Mouse (Mus musculus): Measurements from ENCODE around the gene Stfa2.
"Not testable (repeated sequence)": the region's sequence is repeated elsewhere in the genome, so short reads cannot be mapped to it uniquely, and the experiment has no call there.

Gene Stfa2

DNA sequence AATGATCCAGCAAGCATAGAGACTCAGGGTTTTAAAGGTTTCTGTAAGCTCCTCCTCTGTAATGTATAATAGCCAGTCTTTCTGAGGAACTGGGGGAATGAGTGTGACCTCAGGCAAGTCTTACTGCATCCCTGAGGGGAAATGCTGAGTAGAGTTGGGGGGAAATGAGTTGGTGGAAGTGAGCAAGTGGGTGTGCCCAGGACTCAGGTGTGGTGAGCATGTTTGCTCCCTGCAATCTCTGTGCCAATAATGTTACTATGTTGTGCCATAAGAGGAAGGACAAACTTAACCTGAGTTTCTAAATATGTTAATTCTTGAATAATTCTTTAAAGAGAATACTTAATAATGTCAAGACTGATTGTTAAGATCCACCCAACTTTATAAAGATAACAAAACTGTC is at the start of gene Stfa2:
TSS of gene Stfa2 (minus strand) at position 101 of the 400 bp plus-strand sequence.
- no peak for DNase-seq (ENCODE audit: extremely low read depth, low read depth, low spot score)

DNA sequence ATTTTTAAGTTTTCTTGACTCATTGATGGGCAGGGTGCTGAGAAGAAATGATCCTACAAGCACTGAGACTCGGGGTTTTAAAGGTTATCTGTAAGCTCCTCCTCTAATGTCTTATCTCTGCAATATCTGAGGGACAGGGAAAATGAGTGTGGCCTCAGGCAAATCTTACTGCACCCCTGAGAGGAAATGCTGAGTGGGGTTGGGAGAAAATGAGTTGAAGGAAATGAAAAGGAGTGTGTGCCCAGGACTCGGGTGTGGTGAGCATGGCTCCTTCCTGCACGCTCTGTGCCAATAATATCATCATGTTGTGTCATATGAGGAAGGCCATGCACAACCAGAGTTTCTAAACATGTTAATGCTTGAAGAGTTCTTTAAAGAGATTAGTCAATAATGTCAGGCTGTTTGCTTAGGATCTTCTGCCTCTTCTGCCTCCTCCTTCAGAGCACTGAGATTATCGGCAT is 47.1 kb upstream of the Stfa2 start, which contains the start of gene Stfa3:
TSS of gene Stfa3 (minus strand) at position 51 of the 461 bp plus-strand sequence.
- no peak for DNase-seq (ENCODE audit: extremely low read depth, low read depth, low spot score)

GRCm38 (mm10) chr16:36420979-36421378 is 12.7 kb upstream of the Stfa2 start:
- DNase-seq (ENCODE audit: extremely low read depth, low read depth, low spot score), result not testable (repeated sequence)

DNA sequence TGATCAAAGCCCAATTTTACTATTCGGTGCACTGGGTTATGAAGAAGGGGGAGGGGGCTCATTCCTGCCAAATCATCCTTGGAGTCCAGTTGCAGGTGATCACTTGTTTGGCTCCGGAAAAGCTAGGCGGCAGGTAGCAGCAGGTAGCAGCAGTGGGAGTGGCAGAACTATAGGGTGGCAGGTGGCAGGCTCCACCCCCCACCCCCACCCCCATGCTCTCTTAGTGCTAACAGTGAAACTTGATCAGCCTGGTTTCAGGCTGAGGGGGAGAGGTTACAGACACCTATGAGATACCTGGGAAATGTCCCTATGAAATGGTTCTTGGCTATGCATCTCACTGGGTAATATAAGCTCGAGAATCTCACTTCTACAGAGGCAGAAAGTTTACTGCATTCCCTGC is 19.2 kb downstream of the Stfa2 start:
- DNase-seq (ENCODE audit: extremely low read depth, low read depth, low spot score), result no peak

DNA sequence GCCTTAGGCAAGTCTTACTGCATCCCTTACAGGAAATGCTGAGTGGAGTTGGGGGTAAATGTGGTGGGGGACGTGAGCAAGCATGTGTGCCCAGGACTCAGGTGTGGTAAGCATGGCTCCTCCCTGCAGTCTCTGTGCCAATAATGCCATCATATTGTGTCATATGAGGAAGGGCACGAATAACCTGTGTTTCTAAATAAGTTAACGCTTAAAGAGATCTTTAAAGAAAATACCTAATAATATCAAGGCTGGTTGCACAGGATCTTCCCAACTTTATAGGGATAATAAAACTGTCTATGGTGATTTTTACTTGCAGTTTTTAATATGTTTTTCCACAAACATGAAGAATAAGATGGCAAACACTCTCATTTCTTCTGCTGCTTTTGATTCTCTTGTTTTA is 40.6 kb downstream of the Stfa2 start, which contains the start of gene BC100530:
TSS of gene BC100530 (minus strand) at position 101 of the 400 bp plus-strand sequence.
- not testable (repeated sequence) for DNase-seq (ENCODE audit: extremely low read depth, low read depth, low spot score)

Data from fat pad, adult 2 months (tissue).